Mouse (Mus musculus) ES-E14 (cell line): ENCODE results near the gene Morc1.

Experiments used
- HCFC1 ChIP-seq: IDR thresholded peaks from 2 replicates; pipeline ENCODE4 v1.6.1; 2012; ENCODE audit warnings: low read length, inconsistent platforms, borderline replicate concordance; ENCODE audit not compliant: insufficient read depth
- ZC3H11A ChIP-seq: IDR thresholded peaks from 2 replicates; pipeline ENCODE4 v1.6.1; 2012; ENCODE audit warnings: low read depth, mild to moderate bottlenecking, inconsistent platforms, low read length, borderline replicate concordance

- TF ChIP-seq ZC3H11A = no peak
- no peak for TF ChIP-seq HCFC1
Measured at GRCm38 (mm10) chr16:48585369-48585768, 154.3 kb downstream of the Morc1 start.
